Mouse (Mus musculus) heart, embryonic 13.5 days (tissue): ENCODE results near the gene Golph3l. TPM values are rescaled to one million over a fixed set of nuclear protein-coding genes. Genes with fewer than 3 reads are reported as not detected.
A peak's percentile ranks its signal among the peaks of the same experiment; 100 is the strongest.

Experiments
- ATAC-seq: fragments of 200-750 bp; cut with Nextera tagmentation; 2 replicates; pipeline ENCODE4 v1.8.0; 2017; ENCODE audit warnings: moderate TSS enrichment; ENCODE audit not compliant: insufficient number of reproducible peaks, low FRiP score, low TSS enrichment; ENCODE audit errors: extremely low read depth
- H3K27ac ChIP-seq: fragments of 300-500 bp; sonication (generic); replicated peaks from 2 replicates; pipeline ENCODE4 v1.5.1; 2015; ENCODE audit warnings: moderate library complexity, mild to moderate bottlenecking, inconsistent platforms
- H3K27me3 ChIP-seq: fragments of 300-500 bp; sonication (generic); replicated peaks from 2 replicates; pipeline ENCODE4 v1.6.1; 2015; ENCODE audit warnings: mild to moderate bottlenecking, inconsistent platforms
- H3K36me3 ChIP-seq: fragments of 300-500 bp; sonication (generic); 2 replicates; pipeline ENCODE4 v1.6.1; 2015; ENCODE audit warnings: mild to moderate bottlenecking, inconsistent platforms
- H3K4me1 ChIP-seq: fragments of 300-500 bp; sonication (generic); 2 replicates; pipeline ENCODE4 v1.6.1; 2015; ENCODE audit warnings: inconsistent platforms
- H3K4me2 ChIP-seq: fragments of 300-500 bp; sonication (generic); 2 replicates; pipeline ENCODE4 v1.6.1; 2015; ENCODE audit warnings: inconsistent platforms, mild to moderate bottlenecking, moderate library complexity
- H3K4me3 ChIP-seq: fragments of 300-500 bp; sonication (generic); 2 replicates; pipeline ENCODE4 v1.5.1; 2015; ENCODE audit warnings: moderate library complexity, mild to moderate bottlenecking, inconsistent platforms
- H3K9ac ChIP-seq: fragments of 300-500 bp; sonication (generic); 2 replicates; pipeline ENCODE4 v1.6.1; 2015; ENCODE audit warnings: inconsistent platforms, mild to moderate bottlenecking, moderate library complexity
- H3K9me3 ChIP-seq: fragments of 300-500 bp; sonication (generic); 2 replicates; pipeline ENCODE4 v1.6.1; 2016; ENCODE audit warnings: inconsistent platforms
- WGBS: fragments of 180-500 bp; shearing (Covaris S2); methylation state at CpG from one replicate; pipeline ENCODE4 v1.1.7; 2015; ENCODE audit warnings: mixed read lengths; 5-methylcytosine and 5-hydroxymethylcytosine counted together
- polyA plus RNA-seq: library from polyadenylated mRNA; unstranded; fragments of >200 nt; fragmentation: Nextera tagmentation; extraction: Ambion mirVana; gene quantifications from 2 replicates; pipeline ENCODE4 v1.2.1, GENCODE M21; 2015

The Golph3l gene
- polyA plus RNA-seq, 1 experiment from 2014 or later, result 23.3 TPM

- peak; percentile 99 for ATAC-seq
- Histone ChIP-seq H3K36me3 (peaks cover 43% of the 10 kb centered on the region), H3K4me1 (peaks cover 15% of the 10 kb centered on the region), H3K27ac (peak within 1 kb of the TSS; percentile 83), H3K27me3 (no peaks in the 10 kb centered on the region), H3K4me3 (peak within 1 kb of the TSS; percentile 71), H3K9ac (peak within 1 kb of the TSS; percentile 83), H3K4me2 (peak within 1 kb of the TSS; percentile 72), H3K9me3 (no peaks in the 10 kb centered on the region)
- WGBS, result under 1% methylated on average over 44 of the region's 44 CpGs
Observed at GRCm38 (mm10) chr3:95624628-95625503, 36.1 kb downstream of the Golph3l start, which contains the start of gene Ensa. Ensa (plus strand) TSS chr3:95624993.

- WGBS, result 73% methylated on average over 5 of the region's 5 CpGs
- Histone ChIP-seq H3K36me3 (peaks cover 66% of the 10 kb centered on the region), H3K4me1 (peaks cover 26% of the 10 kb centered on the region), H3K4me2 (no peak overlapping the region), H3K4me3 (no peak overlapping the region), H3K9ac (no peak overlapping the region), H3K9me3 (no peaks in the 10 kb centered on the region), H3K27me3 (no peaks in the 10 kb centered on the region), H3K27ac (no peak overlapping the region)
- no peak for ATAC-seq
Observed at GRCm38 (mm10) chr3:95627763-95628162, 39.0 kb downstream of the Golph3l start.

GRCm38 (mm10) chr3:95629755-95630154 is 41.0 kb downstream of the Golph3l start:
- ATAC-seq, result no peak
- Histone ChIP-seq H3K27me3 (no peaks in the 10 kb centered on the region), H3K4me3 (no peak overlapping the region), H3K4me2 (no peak overlapping the region), H3K27ac (no peak overlapping the region), H3K9ac (no peak overlapping the region), H3K4me1 (peaks cover 27% of the 10 kb centered on the region), H3K36me3 (peaks cover 86% of the 10 kb centered on the region), H3K9me3 (no peaks in the 10 kb centered on the region)
- 82% methylated on average over 4 of the region's 4 CpGs for WGBS

GRCm38 (mm10) chr3:95630856-95631255 is 42.1 kb downstream of the Golph3l start:
- Histone ChIP-seq H3K4me2 (no peak overlapping the region), H3K27ac (no peak overlapping the region), H3K27me3 (no peaks in the 10 kb centered on the region), H3K36me3 (peaks cover 97% of the 10 kb centered on the region), H3K4me1 (peaks cover 23% of the 10 kb centered on the region), H3K4me3 (no peak overlapping the region), H3K9me3 (no peaks in the 10 kb centered on the region), H3K9ac (no peak overlapping the region)
- WGBS, result 71% methylated on average over 3 of the region's 3 CpGs
- no peak for ATAC-seq

GRCm38 (mm10) chr3:95631304-95631703 is 42.6 kb downstream of the Golph3l start:
- peaks cover 22% of the 10 kb centered on the region for H3K4me1 ChIP-seq

GRCm38 (mm10) chr3:95632648-95633588 is 44.2 kb downstream of the Golph3l start:
- Histone ChIP-seq H3K9me3 (no peaks in the 10 kb centered on the region), H3K36me3 (peaks cover 100% of the 10 kb centered on the region), H3K4me1 (peaks cover 16% of the 10 kb centered on the region), H3K27me3 (no peaks in the 10 kb centered on the region), H3K4me3 (no peak overlapping the region), H3K4me2 (no peak overlapping the region), H3K9ac (peak overlapping the region; percentile 42; the same call in 1 of the 2 replicates), H3K27ac (peak overlapping the region; percentile 60)
- WGBS, result 60% methylated on average over 12 of the region's 12 CpGs
- no peak for ATAC-seq

More at GRCm38 (mm10) chr3:95631304-95631703, 42.6 kb downstream of the Golph3l start:
- no peak overlapping the region for H3K4me2 ChIP-seq
- H3K9ac ChIP-seq, result no peak overlapping the region
- H3K27me3 ChIP-seq, result no peaks in the 10 kb centered on the region
- peaks cover 100% of the 10 kb centered on the region for H3K36me3 ChIP-seq
- no peak overlapping the region for H3K4me3 ChIP-seq
- no peaks in the 10 kb centered on the region for H3K9me3 ChIP-seq
- no peak overlapping the region for H3K27ac ChIP-seq
- no peak for ATAC-seq
- 69% methylated on average over 6 of the region's 6 CpGs for WGBS

GRCm38 (mm10) chr3:95635636-95636035 is 46.9 kb downstream of the Golph3l start:
- Histone ChIP-seq H3K9me3 (no peaks in the 10 kb centered on the region), H3K27ac (no peak overlapping the region)
- ATAC-seq, result no peak

GRCm38 (mm10) chr3:95636072-95636471 is 47.3 kb downstream of the Golph3l start:
- no peak overlapping the region for H3K9ac ChIP-seq
- H3K27me3 ChIP-seq, result no peaks in the 10 kb centered on the region
- peaks cover 89% of the 10 kb centered on the region for H3K36me3 ChIP-seq
- peaks cover 16% of the 10 kb centered on the region for H3K4me1 ChIP-seq
- WGBS, result 63% methylated on average over 4 of the region's 4 CpGs
- H3K4me2 ChIP-seq, result no peak overlapping the region
- H3K9me3 ChIP-seq, result no peaks in the 10 kb centered on the region
- no peak overlapping the region for H3K4me3 ChIP-seq
- H3K27ac ChIP-seq, result no peak overlapping the region
- no peak for ATAC-seq

More at GRCm38 (mm10) chr3:95635636-95636035, 46.9 kb downstream of the Golph3l start:
- no peak overlapping the region for H3K4me2 ChIP-seq
- H3K9ac ChIP-seq, result no peak overlapping the region
- WGBS, result 64% methylated on average over 4 of the region's 4 CpGs
- H3K27me3 ChIP-seq, result no peaks in the 10 kb centered on the region
- peaks cover 93% of the 10 kb centered on the region for H3K36me3 ChIP-seq
- H3K4me3 ChIP-seq, result no peak overlapping the region
- peaks cover 16% of the 10 kb centered on the region for H3K4me1 ChIP-seq

- peaks cover 60% of the 10 kb centered on the region for H3K36me3 ChIP-seq
- no peaks in the 10 kb centered on the region for H3K9me3 ChIP-seq
- H3K4me1 ChIP-seq, result peaks cover 10% of the 10 kb centered on the region; the same call in 1 of the 2 replicates
- WGBS, result 93% methylated on average over 1 of the region's 1 CpGs
- no peak overlapping the region for H3K4me3 ChIP-seq
- H3K27ac ChIP-seq, result no peak overlapping the region
- no peaks in the 10 kb centered on the region for H3K27me3 ChIP-seq
- no peak overlapping the region for H3K9ac ChIP-seq
- H3K4me2 ChIP-seq, result no peak overlapping the region
- ATAC-seq, result no peak
Observed at GRCm38 (mm10) chr3:95639694-95640093, 51.0 kb downstream of the Golph3l start.

GRCm38 (mm10) chr3:95643097-95643496 is 54.4 kb downstream of the Golph3l start:
- H3K27me3 ChIP-seq, result no peaks in the 10 kb centered on the region
- H3K9me3 ChIP-seq, result no peaks in the 10 kb centered on the region
- 75% methylated on average over 7 of the region's 7 CpGs for WGBS
- H3K9ac ChIP-seq, result no peak overlapping the region
- ATAC-seq, result no peak
- no peak overlapping the region for H3K27ac ChIP-seq
- no peak overlapping the region for H3K4me3 ChIP-seq
- peaks cover 26% of the 10 kb centered on the region for H3K36me3 ChIP-seq
- H3K4me1 ChIP-seq, result peaks cover 10% of the 10 kb centered on the region
- no peak overlapping the region for H3K4me2 ChIP-seq
